ENCODE assay signal across 9 mouse cellular contexts in genomic region chr15:7459992-7460820, GRCm38 (mm10).
DNase-seq lines count a peak whose midpoint lies in the region; ATAC-seq and TF ChIP-seq lines count a peak whose summit lies in the region.
"Had no signal": no experiment of that assay in that cellular context is flagged by ENCODE, and none has a peak within 500 bp of the region (broad histone marks: within the 10 kb centered on the region; RNA-seq: fewer than 3 reads in every experiment).

No protein-coding gene starts in this region.

- H3K9ac ChIP-seq in MEL (ENCODE audit: control insufficient read depth, low read depth, low read length, poor library complexity, severe bottlenecking): no peak overlapping the region
- H3K9ac ChIP-seq in forebrain, embryonic 14.5 days (ENCODE audit: low read length): no peak overlapping the region
- no peak overlapping the region for H3K9ac ChIP-seq in hindbrain, embryonic 13.5 days
- H3K9ac ChIP-seq: limb, embryonic 12.5 days had no signal

- TF ChIP-seq CTCF in MEL (IDR thresholded peaks at IDR 0.05 in 2 of 3, conservative IDR thresholded peaks at IDR 0.05 in 1 of 3; ENCODE audit: control insufficient read depth in 1 of 3, insufficient read depth in 1 of 3, low read depth in 2 of 3, low read length in 3 of 3, poor library complexity in 1 of 3, severe bottlenecking in 1 of 3): peak; percentile 87 to 91 (median 90)

- no peak overlapping the region for H3K4me2 ChIP-seq in forebrain, embryonic 14.5 days (ENCODE audit: low read length)
- no peak overlapping the region for H3K4me2 ChIP-seq in hindbrain, embryonic 13.5 days
- H3K4me2 ChIP-seq: limb, embryonic 12.5 days had no signal

- no peak for TF ChIP-seq EP300 in MEL (IDR thresholded peaks at IDR 0.05; ENCODE audit: low read depth in 1 of 2, low read length in 2 of 2)

- 32% methylated on average over 9 of the region's 9 CpGs for WGBS in forebrain, embryonic 14.5 days
- 32% methylated on average over 9 of the region's 9 CpGs for WGBS in hindbrain, embryonic 13.5 days

- peak; percentile 72 for ATAC-seq in forebrain, embryonic 14.5 days
- peak; percentile 76 for ATAC-seq in hindbrain, embryonic 13.5 days (ENCODE audit: low FRiP score)
- ATAC-seq in megakaryocyte-erythroid progenitor cell, adult 5-6 weeks (replicated peaks; ENCODE audit: low FRiP score, low TSS enrichment, poor library complexity, severe bottlenecking): peak; percentile 84
- ATAC-seq in monocyte, adult 5-6 weeks (replicated peaks; ENCODE audit: insufficient number of reproducible peaks, low FRiP score, low TSS enrichment, poor library complexity, severe bottlenecking): no peak

- H3K79me2 ChIP-seq in MEL (ENCODE audit: control insufficient read depth, insufficient read depth, low read length, poor library complexity): no peaks in the 10 kb centered on the region

- no peaks in the 10 kb centered on the region for H3K4me1 ChIP-seq in MEL (ENCODE audit: control insufficient read depth in 1 of 2, insufficient read depth in 2 of 2, low read length in 2 of 2)
- no peaks in the 10 kb centered on the region for H3K4me1 ChIP-seq in forebrain, embryonic 14.5 days (ENCODE audit: control insufficient read depth, insufficient read depth, low read length)
- H3K4me1 ChIP-seq in hindbrain, embryonic 13.5 days (replicated peaks): no peaks in the 10 kb centered on the region
- H3K4me1 ChIP-seq: limb, embryonic 12.5 days had no signal

- TF ChIP-seq RAD21 in MEL (IDR thresholded peaks at IDR 0.05; ENCODE audit: low read depth, low read length): no peak; the same call in none of the 2 replicates

- H3K9me3 ChIP-seq in MEL (replicated peaks; ENCODE audit: insufficient read depth, low read length): no peaks in the 10 kb centered on the region
- no peaks in the 10 kb centered on the region for H3K9me3 ChIP-seq in forebrain, embryonic 14.5 days (replicated peaks; ENCODE audit: control insufficient read depth, low read length)
- H3K9me3 ChIP-seq in hindbrain, embryonic 13.5 days: no peaks in the 10 kb centered on the region
- H3K9me3 ChIP-seq: limb, embryonic 12.5 days had no signal

- peak; percentile 61 for DNase-seq in MEL (ENCODE audit: low read depth, low spot score)
- DNase-seq in c-Kit-positive CD71-positive TER-119-positive erythroid progenitor cells, embryonic 14.5 days (ENCODE audit: low spot score): peak; percentile 13
- peak; percentile 84 for DNase-seq in forebrain, embryonic 14.5 days (ENCODE audit: low spot score)
- DNase-seq in layer of hippocampus, postnatal 14 days (ENCODE audit: low spot score in 2 of 2): peak; percentile 67 to 73
- DNase-seq in right cerebral cortex, postnatal 36 days (ENCODE audit: low spot score in 2 of 2): peak; percentile 48 to 54

- no peak overlapping the region for H3K27ac ChIP-seq in MEL (ENCODE audit: control insufficient read depth, low read depth, low read length)
- no peak overlapping the region for H3K27ac ChIP-seq in forebrain, embryonic 14.5 days (ENCODE audit: low read depth, low read length)
- H3K27ac ChIP-seq in hindbrain, embryonic 13.5 days: no peak overlapping the region
- H3K27ac ChIP-seq: limb, embryonic 12.5 days had no signal

- TF ChIP-seq POLR2A in MEL (IDR thresholded peaks at IDR 0.05; ENCODE audit: control insufficient read depth in 1 of 2, insufficient read depth in 1 of 2, low read depth in 1 of 2, low read length in 2 of 2, poor library complexity in 1 of 2): no peak

- no peaks in the 10 kb centered on the region for H3K36me3 ChIP-seq in MEL (ENCODE audit: control insufficient read depth in 1 of 2, insufficient read depth in 2 of 2, low read length in 2 of 2)
- H3K36me3 ChIP-seq in forebrain, embryonic 14.5 days (ENCODE audit: control insufficient read depth, insufficient read depth, low read length): no peaks in the 10 kb centered on the region
- no peaks in the 10 kb centered on the region for H3K36me3 ChIP-seq in hindbrain, embryonic 13.5 days
- H3K36me3 ChIP-seq: limb, embryonic 12.5 days had no signal

- no peaks in the 10 kb centered on the region; a peak in 1 of 4 replicates for H3K27me3 ChIP-seq in MEL (ENCODE audit: control insufficient read depth in 1 of 2, insufficient read depth in 2 of 2, low read length in 2 of 2)
- no peaks in the 10 kb centered on the region; the same call in 1 of the 2 replicates for H3K27me3 ChIP-seq in forebrain, embryonic 14.5 days (replicated peaks; ENCODE audit: control insufficient read depth, insufficient read depth, low read length)
- no peaks in the 10 kb centered on the region for H3K27me3 ChIP-seq in hindbrain, embryonic 13.5 days

- no peak overlapping the region for H3K4me3 ChIP-seq in MEL (ENCODE audit: control insufficient read depth in 1 of 2, insufficient read depth in 1 of 2, low read depth in 2 of 2, low read length in 2 of 2)
- H3K4me3 ChIP-seq in forebrain, embryonic 14.5 days (ENCODE audit: low read depth, low read length): no peak overlapping the region
- no peak overlapping the region for H3K4me3 ChIP-seq in hindbrain, embryonic 13.5 days
- H3K4me3 ChIP-seq: limb, embryonic 12.5 days had no signal

TF ChIP-seq in MEL, 35 proteins besides CTCF, POLR2A, EP300 and RAD21:
- TF ChIP-seq USF1 (IDR thresholded peaks at IDR 0.05; ENCODE audit: low read depth, low read length) (peak; percentile 53; the same call in 1 of the 2 replicates), SMC3 (IDR thresholded peaks at IDR 0.05; ENCODE audit: low read depth, low read length) (peak; percentile 95), MXI1 (IDR thresholded peaks at IDR 0.05; ENCODE audit: low read depth, low read length) (no peak), KAT2A (conservative IDR thresholded peaks at IDR 0.05; ENCODE audit: low read depth, low read length) (no peak), ZC3H11A (IDR thresholded peaks at IDR 0.05; ENCODE audit: low read depth, low read length) (peak; percentile 92), ZKSCAN1 (IDR thresholded peaks at IDR 0.05; ENCODE audit: low read depth, low read length) (no peak)
TF ChIP-seq in MEL: peak in this region for 3.

Comparison
In these comparisons a context has a peak if more than half of its experiments do, and no peak if none do; other contexts are left out.
1. DNase-seq: peak in every context shown above with its lines; median percentile 84 in forebrain, embryonic 14.5 days; 70 in layer of hippocampus, postnatal 14 days; 61 in MEL; 51 in right cerebral cortex, postnatal 36 days; 13 in c-Kit-positive CD71-positive TER-119-positive erythroid progenitor cells, embryonic 14.5 days.